Mouse (Mus musculus): Measurements from ENCODE around the gene Copz1. TPM values are rescaled to one million over a fixed set of nuclear protein-coding genes. Genes with fewer than 3 reads are reported as not detected.

The Copz1 gene
- polyA plus RNA-seq, 1 experiment from 2014 or later, result 253 TPM

GRCm38 (mm10) chr15:103341547-103341946 lies 69.0 kb downstream of the Copz1 start:
- no peak overlapping the region for H3K9ac ChIP-seq (ENCODE audit: low read depth, low read length)
- H3K36me3 ChIP-seq (ENCODE audit: control insufficient read depth, insufficient read depth), result peaks cover 10% of the 10 kb centered on the region
- H3K4me1 ChIP-seq (replicated peaks; ENCODE audit: control insufficient read depth, insufficient read depth, low read length), result no peaks in the 10 kb centered on the region
- no peak overlapping the region for H3K4me3 ChIP-seq (ENCODE audit: low read depth, low read length)
- no peak overlapping the region for H3K27ac ChIP-seq (ENCODE audit: low read depth, low read length)
- H3K4me2 ChIP-seq (replicated peaks; ENCODE audit: low read depth), result no peak overlapping the region
- H3K9me3 ChIP-seq (ENCODE audit: control insufficient read depth), result no peaks in the 10 kb centered on the region
- TF ChIP-seq CTCF (IDR thresholded peaks at IDR 0.05; ENCODE audit: low read depth), result no peak
- WGBS, result 71% methylated on average over 8 of the region's 8 CpGs
- H3K27me3 ChIP-seq (replicated peaks; ENCODE audit: control insufficient read depth, insufficient read depth, low read length), result peaks cover 33% of the 10 kb centered on the region
- no peak for ATAC-seq

- H3K4me1 ChIP-seq (replicated peaks; ENCODE audit: control insufficient read depth, insufficient read depth, low read length), result no peaks in the 10 kb centered on the region
- H3K4me2 ChIP-seq (replicated peaks; ENCODE audit: low read depth), result no peak overlapping the region
- H3K9me3 ChIP-seq (ENCODE audit: control insufficient read depth), result no peaks in the 10 kb centered on the region
- no peak overlapping the region for H3K4me3 ChIP-seq (ENCODE audit: low read depth, low read length)
- H3K36me3 ChIP-seq (ENCODE audit: control insufficient read depth, insufficient read depth), result peaks cover 10% of the 10 kb centered on the region
- no peak overlapping the region for H3K27ac ChIP-seq (ENCODE audit: low read depth, low read length)
- H3K9ac ChIP-seq (ENCODE audit: low read depth, low read length), result no peak overlapping the region
- 19% methylated on average over 4 of the region's 4 CpGs for WGBS
- peaks cover 33% of the 10 kb centered on the region for H3K27me3 ChIP-seq (replicated peaks; ENCODE audit: control insufficient read depth, insufficient read depth, low read length)
- ATAC-seq, result no peak
- peak; percentile 88 for TF ChIP-seq CTCF (IDR thresholded peaks at IDR 0.05; ENCODE audit: low read depth)
These were observed 69.9 kb downstream of the Copz1 start for GRCm38 (mm10) chr15:103342415-103342814.

DNA sequence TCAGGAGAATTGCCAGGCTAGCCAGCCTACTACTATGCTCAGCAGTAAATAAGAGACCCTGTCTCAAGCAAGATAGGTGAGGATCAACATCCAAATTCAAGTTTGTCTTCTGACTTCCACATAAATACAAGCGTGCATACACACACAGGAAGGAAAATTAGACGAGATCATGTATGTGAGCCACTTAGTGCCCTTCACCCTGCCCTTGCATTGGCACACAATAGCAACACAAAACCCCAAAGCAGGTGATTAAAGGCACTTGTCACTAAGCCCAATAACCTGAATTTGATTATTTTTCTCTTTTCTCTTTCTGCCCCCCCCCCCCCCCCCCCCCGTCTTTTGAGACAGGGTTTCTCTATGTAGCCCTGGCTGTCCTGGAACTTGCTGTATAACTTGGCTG lies 70.5 kb downstream of the Copz1 start:
- Histone ChIP-seq H3K9me3 (ENCODE audit: control insufficient read depth) (no peaks in the 10 kb centered on the region), H3K4me1 (replicated peaks; ENCODE audit: control insufficient read depth, insufficient read depth, low read length) (no peaks in the 10 kb centered on the region), H3K4me3 (ENCODE audit: low read depth, low read length) (no peak overlapping the region), H3K4me2 (replicated peaks; ENCODE audit: low read depth) (no peak overlapping the region), H3K27ac (ENCODE audit: low read depth, low read length) (no peak overlapping the region), H3K36me3 (ENCODE audit: control insufficient read depth, insufficient read depth) (peaks cover 10% of the 10 kb centered on the region), H3K27me3 (replicated peaks; ENCODE audit: control insufficient read depth, insufficient read depth, low read length) (peaks cover 33% of the 10 kb centered on the region), H3K9ac (ENCODE audit: low read depth, low read length) (no peak overlapping the region)
- TF ChIP-seq CTCF (IDR thresholded peaks at IDR 0.05; ENCODE audit: low read depth), result no peak
- ATAC-seq, result no peak
- WGBS, result 79% methylated on average over 2 of the region's 3 CpGs

DNA sequence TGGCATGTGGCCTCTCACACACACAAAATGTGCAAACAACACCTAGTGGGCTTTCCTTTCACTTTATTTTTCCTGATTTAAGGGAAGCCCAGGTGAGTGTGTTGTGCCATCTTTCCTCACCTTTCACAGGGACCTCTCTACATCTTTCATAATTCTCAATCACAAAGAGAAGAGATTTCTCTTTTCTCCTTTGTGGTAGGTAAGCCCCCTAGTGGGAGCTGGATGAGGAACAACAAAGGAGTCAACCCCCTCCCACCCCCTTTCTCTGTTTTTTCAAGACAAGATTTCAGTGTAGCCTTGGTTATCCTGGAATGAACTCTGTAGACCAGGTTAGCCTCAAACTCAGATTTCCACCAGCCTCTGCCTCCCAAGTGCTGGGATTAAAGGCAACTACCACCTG lies 71.0 kb downstream of the Copz1 start:
- Histone ChIP-seq H3K27ac (ENCODE audit: low read depth, low read length) (no peak overlapping the region), H3K4me2 (replicated peaks; ENCODE audit: low read depth) (no peak overlapping the region), H3K9ac (ENCODE audit: low read depth, low read length) (no peak overlapping the region), H3K4me1 (replicated peaks; ENCODE audit: control insufficient read depth, insufficient read depth, low read length) (no peaks in the 10 kb centered on the region), H3K9me3 (ENCODE audit: control insufficient read depth) (no peaks in the 10 kb centered on the region), H3K27me3 (replicated peaks; ENCODE audit: control insufficient read depth, insufficient read depth, low read length) (peaks cover 31% of the 10 kb centered on the region), H3K36me3 (ENCODE audit: control insufficient read depth, insufficient read depth) (peaks cover 12% of the 10 kb centered on the region), H3K4me3 (ENCODE audit: low read depth, low read length) (no peak overlapping the region)
- TF ChIP-seq CTCF (IDR thresholded peaks at IDR 0.05; ENCODE audit: low read depth), result no peak
- ATAC-seq, result no peak

- Histone ChIP-seq H3K4me3 (ENCODE audit: low read depth, low read length) (no peak overlapping the region), H3K4me2 (replicated peaks; ENCODE audit: low read depth) (no peak overlapping the region), H3K4me1 (replicated peaks; ENCODE audit: control insufficient read depth, insufficient read depth, low read length) (no peaks in the 10 kb centered on the region), H3K36me3 (ENCODE audit: control insufficient read depth, insufficient read depth) (peaks cover 33% of the 10 kb centered on the region), H3K27ac (ENCODE audit: low read depth, low read length) (no peak overlapping the region), H3K27me3 (replicated peaks; ENCODE audit: control insufficient read depth, insufficient read depth, low read length) (peaks cover 10% of the 10 kb centered on the region), H3K9me3 (ENCODE audit: control insufficient read depth) (no peaks in the 10 kb centered on the region), H3K9ac (ENCODE audit: low read depth, low read length) (no peak overlapping the region)
- WGBS, result 81% methylated on average over 6 of the region's 6 CpGs
- no peak for ATAC-seq
- no peak for TF ChIP-seq CTCF (IDR thresholded peaks at IDR 0.05; ENCODE audit: low read depth)
These were observed 73.3 kb downstream of the Copz1 start for GRCm38 (mm10) chr15:103345789-103346188.

DNA sequence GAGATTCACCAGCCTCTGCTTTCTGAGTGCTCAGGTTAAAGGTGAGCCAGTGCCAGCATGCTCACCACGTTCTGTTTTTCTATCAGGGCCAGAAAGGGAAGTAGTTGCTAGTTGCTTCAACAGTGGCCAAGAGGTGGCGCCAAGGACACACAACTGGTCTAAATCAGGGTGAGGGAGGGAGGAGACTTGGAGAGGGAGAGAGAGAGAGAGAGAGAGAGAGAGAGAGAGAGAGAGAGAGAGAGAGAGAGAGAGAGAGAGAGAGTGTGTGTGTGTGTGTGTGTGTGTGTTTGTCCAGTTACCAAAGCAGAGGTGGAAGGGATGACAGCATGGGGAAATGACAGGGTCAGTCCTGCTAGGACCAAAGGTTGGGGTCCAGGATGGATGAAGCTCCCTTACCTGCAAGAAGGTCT lies 74.8 kb downstream of the Copz1 start:
- 6% methylated on average over 2 of the region's 2 CpGs for WGBS
- peaks cover 48% of the 10 kb centered on the region for H3K36me3 ChIP-seq (ENCODE audit: control insufficient read depth, insufficient read depth)
- TF ChIP-seq CTCF (IDR thresholded peaks at IDR 0.05; ENCODE audit: low read depth), result peak; percentile 82
- H3K9me3 ChIP-seq (ENCODE audit: control insufficient read depth), result no peaks in the 10 kb centered on the region
- no peak for ATAC-seq
- no peak overlapping the region for H3K4me3 ChIP-seq (ENCODE audit: low read depth, low read length)
- H3K4me1 ChIP-seq (replicated peaks; ENCODE audit: control insufficient read depth, insufficient read depth, low read length), result no peaks in the 10 kb centered on the region
- no peak overlapping the region for H3K9ac ChIP-seq (ENCODE audit: low read depth, low read length)
- H3K4me2 ChIP-seq (replicated peaks; ENCODE audit: low read depth), result no peak overlapping the region
- no peaks in the 10 kb centered on the region for H3K27me3 ChIP-seq (replicated peaks; ENCODE audit: control insufficient read depth, insufficient read depth, low read length)
- H3K27ac ChIP-seq (ENCODE audit: low read depth, low read length), result no peak overlapping the region

MicroRNAs encoded within 50 kb of the gene (microRNA counts, 519-probe panel; counts per million panel counts)
- microRNA mmu-miR-148b, result 4,272 counts per million, percentile 63 among the panel's probes with 10 or more counts

Small RNAs within 50 kb of the gene (microRNA-seq; reads per million reads assigned to microRNA genes)
- gene Mir148b, result 621 reads per million, percentile 71 among the genes with 10 or more reads in this experiment

Other genes starting within 250 kb of the Copz1 start
- 8.6 and 9.2 TPM in 2 replicates for gene Smug1, start 105.6 kb upstream of the Copz1 start, polyA plus RNA-seq (2015; fragmentation: Nextera tagmentation; extraction: Ambion mirVana)
- gene Cbx5, start 32.9 kb upstream of the Copz1 start, polyA plus RNA-seq (2015; fragmentation: Nextera tagmentation; extraction: Ambion mirVana), result 24.0 TPM in 2 replicates
- 219 and 224 TPM in 2 replicates for gene Hnrnpa1, start 32.3 kb upstream of the Copz1 start, polyA plus RNA-seq (2015; fragmentation: Nextera tagmentation; extraction: Ambion mirVana)
- gene Nfe2, start 14.3 kb upstream of the Copz1 start, polyA plus RNA-seq (2015; fragmentation: Nextera tagmentation; extraction: Ambion mirVana), result 0.82 and 0.90 TPM in 2 replicates
- not detected in 2 replicates for gene Gpr84, start 37.9 kb downstream of the Copz1 start, polyA plus RNA-seq (2015; fragmentation: Nextera tagmentation; extraction: Ambion mirVana)
- gene Zfp385a, start 67.4 kb downstream of the Copz1 start, polyA plus RNA-seq (2015; fragmentation: Nextera tagmentation; extraction: Ambion mirVana), result 2.9 and 3.1 TPM in 2 replicates
- gene Itga5, start 94.0 kb downstream of the Copz1 start, polyA plus RNA-seq (2015; fragmentation: Nextera tagmentation; extraction: Ambion mirVana), result 25.0 and 25.8 TPM in 2 replicates
- gene Gtsf1, start 157.8 kb downstream of the Copz1 start, polyA plus RNA-seq (2015; fragmentation: Nextera tagmentation; extraction: Ambion mirVana), result 0.23 TPM in 1 of 2 replicates, not detected in the other
- not detected in 2 replicates for gene Gtsf2, start 175.8 kb downstream of the Copz1 start, polyA plus RNA-seq (2015; fragmentation: Nextera tagmentation; extraction: Ambion mirVana)
- 1.7 TPM in 2 replicates for gene Nckap1l, start 181.1 kb downstream of the Copz1 start, polyA plus RNA-seq (2015; fragmentation: Nextera tagmentation; extraction: Ambion mirVana)
- gene Pde1b, start 230.3 kb downstream of the Copz1 start, polyA plus RNA-seq (2015; fragmentation: Nextera tagmentation; extraction: Ambion mirVana), result 4.0 and 4.5 TPM in 2 replicates